Mouse (Mus musculus) urinary bladder, postnatal 0 days (tissue): ENCODE data around the gene Fscn3. TPM values are rescaled to one million over a fixed set of nuclear protein-coding genes. Genes with fewer than 3 reads are reported as not detected.

Experiments used
- polyA plus RNA-seq: library from polyadenylated mRNA; unstranded; fragments of >200 nt; fragmentation: Nextera tagmentation; extraction: Ambion mirVana; gene quantifications from 2 replicates; pipeline ENCODE4 v1.2.1, GENCODE M21; 2015

Fscn3 gene
- polyA plus RNA-seq, result not detected in 2 replicates

GRCm38 (mm10) chr6:28427096-28427839 is at the start of gene Fscn3:
Gene Fscn3 (plus strand): TSS chr6:28427789.

GRCm38 (mm10) chr6:28397681-28398203 is 29.8 kb upstream of the Fscn3 start, which contains the start of gene Zfp800:
Gene Zfp800 (minus strand): TSS chr6:28398005.

GRCm38 (mm10) chr6:28423313-28423712 is 4.3 kb upstream of the Fscn3 start, which contains the start of gene Arf5:
Gene Arf5 (plus strand): TSS chr6:28423560.

GRCm38 (mm10) chr6:28428290-28428689 is 701 bp downstream of the Fscn3 start, which contains the start of gene Gcc1:
Gene Gcc1 (minus strand): TSS chr6:28428390.

GRCm38 (mm10) chr6:28449253-28449652 is 21.7 kb downstream of the Fscn3 start, which contains the start of gene Pax4:
Gene Pax4 (minus strand): TSS chr6:28449353.

GRCm38 (mm10) chr6:28474839-28475238 is 47.2 kb downstream of the Fscn3 start, which contains the start of gene Snd1:
Gene Snd1 (plus strand): TSS chr6:28475139.

Other genes with a start within 250 kb of the Fscn3 start
- 13.2 and 13.8 TPM in 2 replicates for gene Zfp800, start 29.8 kb upstream of the Fscn3 start, polyA plus RNA-seq
- gene Arf5, start 4.2 kb upstream of the Fscn3 start, polyA plus RNA-seq, result 212 and 232 TPM in 2 replicates
- gene Gcc1, start 601 bp downstream of the Fscn3 start, polyA plus RNA-seq, result 6.8 and 8.7 TPM in 2 replicates
- not detected in 2 replicates for gene Pax4, start 21.6 kb downstream of the Fscn3 start, polyA plus RNA-seq
- gene Snd1, start 47.4 kb downstream of the Fscn3 start, polyA plus RNA-seq, result 1,188 and 1,435 TPM in 2 replicates